Mouse (Mus musculus): Measurements from ENCODE around the gene Fbxo34.

DNA sequence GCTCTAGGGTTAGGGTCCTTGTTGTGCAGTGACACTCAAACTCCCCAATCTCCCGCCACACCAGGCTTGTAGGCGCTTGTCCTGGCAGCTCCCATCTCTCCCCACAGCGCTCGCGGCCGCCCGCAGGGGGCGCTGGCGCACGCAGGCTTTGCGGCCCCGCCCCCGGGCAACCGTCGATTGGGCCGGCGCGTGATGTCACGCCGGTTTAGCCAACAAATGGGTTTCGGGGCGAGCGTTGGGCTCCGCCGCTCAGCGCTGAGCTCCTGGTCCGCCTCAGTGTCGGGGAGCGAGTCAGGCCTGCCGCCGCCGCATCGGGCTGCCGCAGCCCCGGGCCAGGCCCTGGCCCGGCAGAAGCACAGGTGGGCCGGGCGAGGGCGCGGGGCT, 22.1 kb downstream of the Fbxo34 start:
- peak; percentile 96 for TF ChIP-seq CTCF (IDR thresholded peaks at IDR 0.05; ENCODE audit: borderline replicate concordance, extremely low read depth, insufficient read depth, insufficient read length)
- TF ChIP-seq POLR2A (IDR thresholded peaks at IDR 0.05; ENCODE audit: borderline replicate concordance, extremely low read depth, insufficient read depth, insufficient read length, poor library complexity, severe bottlenecking): peak; percentile 80
